Mouse (Mus musculus): ENCODE measurements around the gene Aqp9.

Gene Aqp9

DNA sequence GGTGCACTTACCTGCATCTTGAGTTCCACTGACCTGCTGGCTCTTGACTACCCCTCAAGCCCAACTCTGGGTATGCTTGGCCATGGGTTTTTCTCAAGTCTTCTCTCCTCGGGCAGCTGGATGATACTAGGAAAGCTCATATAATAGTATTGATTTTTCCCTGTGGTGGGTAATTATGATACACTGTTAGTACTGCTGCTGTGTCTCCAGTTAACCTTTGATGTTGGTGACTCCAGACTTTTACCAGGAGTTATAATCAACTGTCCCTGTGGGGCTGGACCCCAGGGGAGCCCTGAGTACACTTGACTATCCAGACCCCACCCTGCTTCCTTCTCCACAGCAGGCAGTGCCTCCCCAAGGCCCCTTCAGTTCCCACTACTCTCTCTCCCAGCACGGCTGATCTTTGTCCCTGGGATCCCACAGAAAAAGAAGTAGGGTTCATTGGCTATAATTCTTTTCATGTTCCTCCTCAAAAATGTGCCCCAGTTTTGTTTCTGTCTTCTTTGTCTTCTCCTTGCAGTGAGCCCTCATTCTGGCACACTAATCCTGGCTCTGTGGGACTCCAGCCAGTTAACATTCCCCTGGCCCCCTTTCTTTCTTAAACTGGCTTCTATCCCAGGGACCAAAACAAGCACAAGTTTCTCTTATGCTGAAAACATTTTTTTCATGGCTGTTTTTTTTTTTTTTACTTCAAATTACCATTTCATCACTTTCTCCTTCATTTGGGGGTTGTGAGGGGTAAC is 838 bp downstream of the Aqp9 start:
- no peak for DNase-seq (ENCODE audit: low read depth, low spot score)

DNA sequence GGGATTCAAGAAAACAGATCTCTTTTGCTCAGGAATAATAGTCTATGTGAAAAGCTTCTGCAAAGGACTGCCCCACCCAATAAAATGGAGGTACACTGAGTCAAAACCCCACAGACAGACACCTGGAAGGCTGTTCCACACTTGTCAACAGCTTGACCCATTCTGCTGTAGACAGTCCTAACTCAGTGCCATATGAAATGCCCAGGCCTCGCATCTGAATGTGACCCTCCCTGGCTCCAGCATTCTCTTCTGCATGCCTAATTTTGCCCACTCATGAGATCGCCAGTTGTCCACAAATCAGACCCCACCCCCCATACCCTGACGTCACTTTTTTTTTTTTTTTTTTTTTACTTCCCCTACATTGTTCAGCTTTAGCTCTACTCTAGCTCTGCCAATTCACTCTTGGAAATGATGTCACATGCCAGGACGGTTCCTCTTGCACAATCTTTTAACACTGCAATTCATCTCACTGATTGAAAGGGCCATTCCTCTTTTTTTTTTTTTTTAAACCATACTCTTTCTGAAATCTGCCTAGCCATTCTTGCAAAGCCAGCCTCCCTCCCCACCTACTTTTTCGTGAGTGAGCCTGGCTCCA is 1.5 kb downstream of the Aqp9 start:
- no peak for DNase-seq (ENCODE audit: low read depth, low spot score)

- no peak for DNase-seq (ENCODE audit: low read depth, low spot score)
Observed at GRCm38 (mm10) chr9:71166019-71166705, 2.3 kb downstream of the Aqp9 start.

GRCm38 (mm10) chr9:71165510-71165909 is 3.0 kb downstream of the Aqp9 start:
- DNase-seq (ENCODE audit: low read depth, low spot score), result no peak

DNA sequence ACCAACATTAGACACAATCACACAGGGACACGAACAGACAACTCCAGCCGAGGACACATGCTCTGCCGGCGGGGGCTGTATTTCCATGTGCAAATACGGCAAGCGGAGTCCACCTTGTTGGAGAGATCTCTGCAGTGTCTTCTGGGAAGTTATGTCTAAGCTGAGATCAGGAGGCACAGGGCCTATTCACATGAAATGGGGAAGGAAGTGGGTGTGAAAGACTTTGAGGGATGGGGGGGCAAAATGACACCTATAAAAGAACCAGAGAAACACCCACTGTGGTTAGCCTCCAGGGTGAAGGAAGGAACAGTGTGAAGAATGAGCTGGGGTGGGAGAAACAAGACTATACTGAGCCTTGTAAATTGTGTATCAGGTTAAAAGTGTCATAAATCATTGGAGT is 3.4 kb downstream of the Aqp9 start:
- no peak for DNase-seq (ENCODE audit: low read depth, low spot score)

- DNase-seq (ENCODE audit: low read depth, low spot score), result no peak
Observed at GRCm38 (mm10) chr9:71164353-71164752, 4.1 kb downstream of the Aqp9 start.

DNA sequence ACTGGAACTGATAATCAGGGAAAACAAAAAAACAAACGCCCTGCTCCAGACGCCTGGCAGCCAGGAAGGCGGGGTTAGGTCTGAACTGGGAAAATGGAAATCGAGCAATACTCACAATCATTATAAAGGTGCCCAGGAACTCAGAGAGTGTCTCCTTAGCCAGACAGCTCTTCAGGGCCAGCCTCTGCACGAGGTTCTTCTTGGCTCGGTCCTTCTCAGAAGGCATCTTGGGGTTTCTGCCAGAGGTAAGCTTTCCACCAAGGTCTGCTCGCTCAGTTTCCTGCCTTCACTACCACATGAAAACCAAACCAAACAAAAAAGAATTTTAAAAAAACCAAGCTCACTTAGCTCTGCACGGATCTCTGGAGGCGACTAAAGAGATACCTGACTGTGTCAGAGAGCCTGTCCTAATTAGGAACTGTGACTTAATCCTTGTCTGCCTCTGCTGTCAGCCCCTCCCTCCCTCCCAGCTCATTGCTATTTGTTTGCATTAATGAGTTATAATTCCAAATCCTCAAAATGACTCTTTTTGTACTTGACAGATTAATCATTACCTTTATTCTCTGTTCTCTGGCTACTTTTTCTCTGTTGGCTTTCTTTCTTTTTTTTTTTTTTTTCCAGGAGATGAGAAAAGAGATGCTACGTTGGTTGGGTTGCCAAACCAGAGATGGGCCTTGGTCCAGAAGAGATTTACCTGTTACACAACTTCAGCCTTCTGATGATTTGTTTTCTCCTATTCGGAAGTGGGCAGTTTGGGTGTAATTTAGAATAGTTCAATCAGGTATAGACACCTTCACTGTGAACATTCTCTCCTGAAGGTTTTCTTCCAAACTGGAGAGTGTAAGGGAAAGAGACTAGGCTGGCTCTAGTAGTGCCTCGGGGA is 5.4 kb downstream of the Aqp9 start:
- DNase-seq (ENCODE audit: low read depth, low spot score), result no peak

DNA sequence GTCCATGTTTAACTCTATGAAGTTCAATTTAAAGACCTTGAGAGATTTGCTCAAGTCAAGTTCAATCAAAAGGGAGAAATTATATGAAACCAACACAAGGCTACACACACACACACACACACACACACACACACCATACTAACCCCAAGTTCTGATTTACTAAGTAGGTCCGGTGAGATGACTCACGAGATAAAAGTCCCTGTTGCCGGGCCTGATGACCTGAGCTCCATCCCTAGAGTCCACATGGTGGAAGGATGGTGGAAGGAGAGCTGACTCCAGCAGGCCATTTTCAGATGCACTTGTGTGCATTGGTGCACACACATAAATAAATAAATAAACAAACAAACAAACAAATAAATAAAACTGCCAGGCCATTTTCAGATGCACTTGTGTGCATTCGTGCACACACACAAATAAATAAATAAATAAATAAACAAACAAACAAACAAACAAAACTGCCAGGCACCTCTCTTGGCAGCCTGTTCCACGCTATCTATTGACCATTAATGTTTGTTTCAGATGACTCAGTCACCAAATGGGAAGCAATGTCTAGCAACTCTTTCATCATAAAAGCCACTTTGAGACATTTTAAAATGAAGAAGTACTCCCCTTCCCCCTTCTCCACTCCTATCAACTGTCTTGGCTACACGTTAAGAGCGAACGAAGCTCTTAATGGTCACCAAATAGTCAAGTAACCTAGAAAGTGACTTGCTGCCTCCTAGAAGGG is 6.2 kb downstream of the Aqp9 start:
- DNase-seq (ENCODE audit: low read depth, low spot score), result no peak

- no peak for DNase-seq (ENCODE audit: low read depth, low spot score)
Observed at GRCm38 (mm10) chr9:71160849-71161711, 7.4 kb downstream of the Aqp9 start.

DNA sequence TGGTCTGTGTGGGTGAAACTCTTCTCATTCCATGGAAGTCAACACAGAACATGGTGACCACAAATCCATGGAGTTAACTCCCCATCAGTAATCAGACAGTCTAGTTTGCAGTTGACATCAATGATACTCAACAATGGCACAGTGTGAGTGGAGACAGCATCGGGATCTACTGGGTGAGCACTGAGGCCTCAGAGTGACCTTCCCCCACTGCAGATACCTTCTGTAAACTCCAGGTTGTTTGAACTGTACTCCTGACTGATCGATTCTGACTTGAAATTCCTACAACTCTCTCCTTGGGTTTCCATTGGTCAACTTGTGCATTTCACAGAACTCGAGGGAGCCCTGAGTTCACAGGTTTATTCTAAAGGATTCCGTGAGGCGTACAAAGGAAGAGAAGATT is 8.8 kb downstream of the Aqp9 start:
- no peak for DNase-seq (ENCODE audit: low read depth, low spot score)

- DNase-seq (ENCODE audit: low read depth, low spot score), result no peak
Observed at GRCm38 (mm10) chr9:71159060-71159626, 9.3 kb downstream of the Aqp9 start.

GRCm38 (mm10) chr9:71157921-71158646 is 10.4 kb downstream of the Aqp9 start:
- no peak for DNase-seq (ENCODE audit: low read depth, low spot score)

DNA sequence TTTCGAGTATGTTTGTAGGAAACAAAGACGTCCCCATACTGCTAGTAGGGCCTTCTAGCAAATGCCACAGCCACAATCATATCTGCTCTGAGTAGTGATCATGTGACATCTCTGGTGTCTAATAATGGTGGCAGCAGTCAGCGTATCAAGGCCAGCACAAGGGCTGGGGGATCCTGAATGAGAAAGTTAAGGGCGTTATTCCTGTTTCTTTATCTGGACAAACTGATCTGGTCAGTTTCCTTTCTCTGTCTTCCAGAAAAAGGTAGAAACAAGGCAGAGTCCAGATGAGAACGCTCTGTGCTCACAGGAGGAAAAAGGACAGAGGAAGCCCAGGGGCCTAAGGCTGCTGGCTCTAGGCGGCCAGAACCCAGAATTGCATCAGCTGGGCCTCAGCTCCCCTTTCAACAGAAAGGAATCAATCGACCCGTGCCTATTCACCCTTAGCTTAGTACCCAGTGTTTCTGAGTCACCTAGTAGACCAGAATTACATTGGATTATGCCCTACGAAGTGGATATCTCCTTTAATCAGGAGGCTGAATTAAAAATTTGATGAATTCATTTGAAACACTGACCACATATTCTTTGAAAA is 11.9 kb downstream of the Aqp9 start:
- DNase-seq (ENCODE audit: low read depth, low spot score), result no peak

GRCm38 (mm10) chr9:71155399-71156005 is 13.0 kb downstream of the Aqp9 start:
- no peak for DNase-seq (ENCODE audit: low read depth, low spot score)

DNA sequence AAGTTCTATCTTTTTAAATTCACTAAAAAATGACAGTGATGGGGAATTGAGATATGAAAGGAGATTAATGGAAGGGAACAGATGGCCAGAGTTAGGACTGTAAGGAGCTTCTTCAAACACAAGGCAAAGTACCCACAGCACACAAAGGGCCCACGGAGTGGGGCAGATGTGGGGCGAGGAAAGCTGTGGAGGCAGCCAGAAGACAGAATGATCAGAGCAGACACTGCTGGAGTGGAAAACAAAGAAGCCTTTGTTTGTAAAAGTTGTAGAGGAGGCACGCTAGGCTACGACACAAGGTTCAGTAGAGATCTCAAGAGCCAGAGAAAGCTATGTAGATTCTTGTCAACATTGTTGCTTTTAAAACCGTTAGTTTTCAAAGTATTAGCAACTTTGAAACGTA is 17.1 kb downstream of the Aqp9 start:
- DNase-seq (ENCODE audit: low read depth, low spot score), result no peak

- no peak for DNase-seq (ENCODE audit: low read depth, low spot score)
Observed at GRCm38 (mm10) chr9:71150175-71150574, 18.3 kb downstream of the Aqp9 start.

DNA sequence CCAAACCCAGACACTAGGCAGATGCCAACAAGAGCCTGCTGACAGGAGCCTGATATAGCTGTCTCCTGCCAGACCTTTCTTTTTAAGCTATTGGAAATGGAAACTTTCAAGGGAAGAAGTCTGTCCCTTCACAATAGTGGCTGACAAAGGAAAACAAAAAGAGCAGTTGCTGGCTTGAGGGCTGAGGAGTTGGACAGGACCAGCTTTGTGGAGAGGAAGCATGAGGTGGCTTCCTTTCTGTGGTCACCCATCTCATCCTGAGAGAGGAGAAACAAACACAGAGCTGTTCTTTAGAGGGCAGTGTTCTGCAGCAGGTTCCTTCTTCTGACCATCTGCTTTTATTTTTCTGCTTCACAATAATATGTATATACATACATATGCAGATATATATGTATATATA is 19.6 kb downstream of the Aqp9 start:
- no peak for DNase-seq (ENCODE audit: low read depth, low spot score)

DNA sequence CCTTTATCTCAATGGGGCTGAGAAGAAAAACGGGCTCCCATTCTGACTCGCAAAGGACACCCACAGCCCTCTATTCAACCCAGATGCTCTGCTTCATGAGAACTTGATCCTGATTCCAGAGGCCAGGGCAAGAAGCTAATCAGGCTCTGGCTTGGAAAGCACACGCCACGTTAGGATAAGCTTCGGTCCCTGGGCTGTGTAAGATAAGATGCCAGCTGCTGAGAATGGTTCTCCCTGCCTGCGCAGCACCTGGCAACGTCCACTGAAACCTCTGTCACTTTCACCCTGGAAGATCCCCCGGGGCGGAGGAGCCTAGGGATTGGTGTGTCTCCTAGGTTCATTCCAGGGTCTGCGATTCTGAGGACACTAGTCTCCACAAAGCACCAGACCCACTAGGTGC is 22.3 kb downstream of the Aqp9 start:
- no peak for DNase-seq (ENCODE audit: low read depth, low spot score)

- DNase-seq (ENCODE audit: low read depth, low spot score), result no peak
Observed at GRCm38 (mm10) chr9:71140205-71140604, 28.3 kb downstream of the Aqp9 start.

Measured in forelimb bud, embryonic 11.5 days (tissue).